Mouse (Mus musculus): Measurements from ENCODE around the gene Tmed6. TPM values are rescaled to one million over a fixed set of nuclear protein-coding genes. Genes with fewer than 3 reads are reported as not detected.
"Not testable (repeated sequence)": the region's sequence is repeated elsewhere in the genome, so short reads cannot be mapped to it uniquely, and the experiment has no call there.

Gene Tmed6
- total RNA-seq, 2 experiments from 2014 or later = not detected

- DNase-seq = no peak
- intact Hi-C loops (cut with DNase I; ENCODE audit: low total_unique reads) = no loop called here
These were observed 19.9 kb upstream of the Tmed6 start for GRCm38 (mm10) chr8:107085358-107085757.

- intact Hi-C loops (cut with DNase I; ENCODE audit: low total_unique reads) = no loop called here
- DNase-seq = no peak
These were observed 10.9 kb upstream of the Tmed6 start for GRCm38 (mm10) chr8:107076239-107076888.

- intact Hi-C loops (cut with DNase I; ENCODE audit: low total_unique reads) = no loop called here
- DNase-seq = no peak
These were observed 8.7 kb upstream of the Tmed6 start for GRCm38 (mm10) chr8:107074128-107074527.

- intact Hi-C loops (cut with DNase I; ENCODE audit: low total_unique reads) = no loop called here
- no peak for DNase-seq
These were observed 8.3 kb upstream of the Tmed6 start for GRCm38 (mm10) chr8:107073706-107074105.

- no peak for DNase-seq
These were observed 2.8 kb downstream of the Tmed6 start for GRCm38 (mm10) chr8:107062613-107063012.

GRCm38 (mm10) chr8:107056973-107057369 is 8.5 kb downstream of the Tmed6 start:
- intact Hi-C loops (cut with DNase I; ENCODE audit: low total_unique reads) = no loop called here

More at GRCm38 (mm10) chr8:107062613-107063012, 2.8 kb downstream of the Tmed6 start:
- intact Hi-C loops (cut with DNase I; ENCODE audit: low total_unique reads) = no loop called here

GRCm38 (mm10) chr8:107056076-107056972 is 9.1 kb downstream of the Tmed6 start, which contains the start of the genes Cog8 and Nip7:
Cog8 (minus strand) TSS chr8:107056689.
Nip7 (plus strand) TSS chr8:107056877.
- DNase-seq = peak; percentile 96
- intact Hi-C loops (cut with DNase I; ENCODE audit: low total_unique reads) = no loop called here

More at GRCm38 (mm10) chr8:107056973-107057369, 8.5 kb downstream of the Tmed6 start:
- peak; percentile 20 for DNase-seq

GRCm38 (mm10) chr8:107052046-107052445 is 13.4 kb downstream of the Tmed6 start:
- no peak for DNase-seq
- intact Hi-C loops (cut with DNase I; ENCODE audit: low total_unique reads) = no loop called here

- intact Hi-C loops (cut with DNase I; ENCODE audit: low total_unique reads) = no loop called here
- DNase-seq = no peak
These were observed 16.0 kb downstream of the Tmed6 start for GRCm38 (mm10) chr8:107049480-107049879.

- DNase-seq = peak; percentile 86
- intact Hi-C loops (cut with DNase I; ENCODE audit: low total_unique reads) = no loop called here
These were observed 17.1 kb downstream of the Tmed6 start, which contains the start of gene Pdf for GRCm38 (mm10) chr8:107048061-107048941. Pdf (minus strand) TSS chr8:107048614.

- DNase-seq = no peak
- intact Hi-C loops (cut with DNase I; ENCODE audit: low total_unique reads) = no loop called here
These were observed 18.5 kb downstream of the Tmed6 start for GRCm38 (mm10) chr8:107046976-107047375.

- intact Hi-C loops (cut with DNase I; ENCODE audit: low total_unique reads) = no loop called here
- DNase-seq = no peak
These were observed 20.0 kb downstream of the Tmed6 start for GRCm38 (mm10) chr8:107045478-107045877.

- intact Hi-C loops (cut with DNase I; ENCODE audit: low total_unique reads) = no loop called here
- no peak for DNase-seq
These were observed 24.8 kb downstream of the Tmed6 start for GRCm38 (mm10) chr8:107040632-107041031.

GRCm38 (mm10) chr8:107036626-107037025 is 28.8 kb downstream of the Tmed6 start:
- intact Hi-C loops (cut with DNase I; ENCODE audit: low total_unique reads) = no loop called here
- DNase-seq = no peak

GRCm38 (mm10) chr8:107035641-107036040 is 29.8 kb downstream of the Tmed6 start:
- DNase-seq = no peak
- intact Hi-C loops (cut with DNase I; ENCODE audit: low total_unique reads) = no loop called here

- intact Hi-C loops (cut with DNase I; ENCODE audit: low total_unique reads); DNase-seq: not testable (repeated sequence)
These were observed 31.8 kb downstream of the Tmed6 start for GRCm38 (mm10) chr8:107033609-107034008.

GRCm38 (mm10) chr8:107031577-107032090 is 33.8 kb downstream of the Tmed6 start:
- intact Hi-C loops (cut with DNase I; ENCODE audit: low total_unique reads) = no loop called here
- DNase-seq = no peak

GRCm38 (mm10) chr8:107030650-107031576 is 34.5 kb downstream of the Tmed6 start, which contains the start of gene Vps4a:
Vps4a (plus strand) TSS chr8:107031222.
- intact Hi-C loops (cut with DNase I; ENCODE audit: low total_unique reads) = no loop called here
- peak; percentile 96 for DNase-seq

Measured in gastrocnemius, postnatal 14 days (tissue).